In genomic region chr13:45387231-45387630, GRCm38 (mm10) we compare ENCODE assay signal across 21 mouse cellular contexts. TPM values are rescaled to one million over a fixed set of nuclear protein-coding genes. Genes with fewer than 3 reads are reported as not detected.
A peak's percentile ranks its signal among the peaks of the same experiment; 100 is the strongest.
DNase-seq lines count a peak whose midpoint lies in the region; ATAC-seq and TF ChIP-seq lines count a peak whose summit lies in the region.
"Had no signal": no experiment of that assay in that cellular context is flagged by ENCODE, and none has a peak within 500 bp of the region (broad histone marks: within the 10 kb centered on the region; RNA-seq: fewer than 3 reads in every experiment).

No protein-coding gene starts in this region.

- H3K9me3 ChIP-seq in hindbrain, postnatal 0 days (ENCODE audit: low read length): no peaks in the 10 kb centered on the region
- no peaks in the 10 kb centered on the region for H3K9me3 ChIP-seq in hindbrain, embryonic 10.5 days
- no peaks in the 10 kb centered on the region for H3K9me3 ChIP-seq in lung, postnatal 0 days (ENCODE audit: low read length)
- H3K9me3 ChIP-seq: hindbrain, embryonic 15.5 days; limb, embryonic 13.5 days; midbrain, embryonic 15.5 days had no signal

- H3K9ac ChIP-seq in hindbrain, postnatal 0 days (replicated peaks; ENCODE audit: low read length): no peak overlapping the region
- H3K9ac ChIP-seq in lung, postnatal 0 days (replicated peaks; ENCODE audit: low read depth): no peak overlapping the region
- H3K9ac ChIP-seq: heart, embryonic 12.5 days; hindbrain, embryonic 15.5 days; limb, embryonic 13.5 days; midbrain, embryonic 15.5 days had no signal

- no peaks in the 10 kb centered on the region for H3K27me3 ChIP-seq in hindbrain, postnatal 0 days (ENCODE audit: insufficient read depth, low read length)
- H3K27me3 ChIP-seq in hindbrain, embryonic 10.5 days (ENCODE audit: insufficient read depth, poor library complexity, severe bottlenecking): peaks cover 27% of the 10 kb centered on the region
- H3K27me3 ChIP-seq in lung, postnatal 0 days (replicated peaks; ENCODE audit: insufficient read depth, low read length): no peaks in the 10 kb centered on the region
- H3K27me3 ChIP-seq in splenic B cell, adult 2 months (ENCODE audit: control insufficient read depth, insufficient read depth, low read length, poor library complexity, severe bottlenecking): no peaks in the 10 kb centered on the region
- H3K27me3 ChIP-seq: heart, embryonic 12.5 days; hindbrain, embryonic 15.5 days; limb, embryonic 13.5 days had no signal

- no peaks in the 10 kb centered on the region for H3K36me3 ChIP-seq in hindbrain, postnatal 0 days (ENCODE audit: insufficient read depth, low read length)
- no peaks in the 10 kb centered on the region for H3K36me3 ChIP-seq in hindbrain, embryonic 10.5 days
- no peaks in the 10 kb centered on the region for H3K36me3 ChIP-seq in lung, postnatal 0 days (ENCODE audit: insufficient read depth, low read length)
- no peaks in the 10 kb centered on the region; the same call in 1 of the 2 replicates for H3K36me3 ChIP-seq in splenic B cell, adult 2 months (ENCODE audit: control insufficient read depth, insufficient read depth, low read length, poor library complexity, severe bottlenecking)
- H3K36me3 ChIP-seq: heart, embryonic 12.5 days; hindbrain, embryonic 15.5 days; limb, embryonic 13.5 days; midbrain, embryonic 15.5 days had no signal

- no peak for ATAC-seq in hindbrain, postnatal 0 days
- ATAC-seq in lung, postnatal 0 days: no peak
- no peak for ATAC-seq in erythroblast, adult 5-6 weeks (replicated peaks; ENCODE audit: low FRiP score, poor library complexity, severe bottlenecking)
- no peak for ATAC-seq in inflammation-experienced regulatory T-cells, adult 6 months
- ATAC-seq: midbrain, embryonic 15.5 days had no signal

- no peak overlapping the region for H3K4me3 ChIP-seq in hindbrain, postnatal 0 days (ENCODE audit: low read length)
- no peak overlapping the region for H3K4me3 ChIP-seq in hindbrain, embryonic 10.5 days
- H3K4me3 ChIP-seq in lung, postnatal 0 days (ENCODE audit: low read depth, low read length): no peak overlapping the region
- H3K4me3 ChIP-seq in lung, adult 2 months (replicated peaks; ENCODE audit: extremely low read depth, low read depth, low read length): no peak overlapping the region
- H3K4me3 ChIP-seq: heart, embryonic 12.5 days; hindbrain, embryonic 15.5 days; limb, embryonic 13.5 days; midbrain, embryonic 15.5 days had no signal

- TF ChIP-seq CTCF in hindbrain, postnatal 0 days (IDR thresholded peaks at IDR 0.05; ENCODE audit: low read depth): peak; percentile 51
- peak; percentile 51 for TF ChIP-seq CTCF in lung, postnatal 0 days (IDR thresholded peaks at IDR 0.05)
- no peak for TF ChIP-seq CTCF in lung, adult 2 months (IDR thresholded peaks at IDR 0.05; ENCODE audit: insufficient read depth, low read length)

- 96% methylated on average over 4 of the region's 4 CpGs for WGBS in hindbrain, postnatal 0 days
- WGBS in hindbrain, embryonic 10.5 days: 97% methylated on average over 4 of the region's 4 CpGs
- 96% methylated on average over 4 of the region's 4 CpGs for WGBS in lung, postnatal 0 days
- 98% methylated on average over 4 of the region's 4 CpGs for WGBS in lung, adult 2 months

- no peak for TF ChIP-seq EP300 in lung, postnatal 0 days (IDR thresholded peaks at IDR 0.05)

- H3K27ac ChIP-seq in hindbrain, postnatal 0 days: no peak overlapping the region
- no peak overlapping the region for H3K27ac ChIP-seq in hindbrain, embryonic 10.5 days
- no peak overlapping the region for H3K27ac ChIP-seq in lung, postnatal 0 days (ENCODE audit: low read length)
- H3K27ac ChIP-seq: hindbrain, embryonic 15.5 days; limb, embryonic 13.5 days; midbrain, embryonic 15.5 days had no signal

- H3K4me1 ChIP-seq in hindbrain, postnatal 0 days (ENCODE audit: insufficient read depth, low read length): peaks cover 8% of the 10 kb centered on the region; the same call in 1 of the 2 replicates
- H3K4me1 ChIP-seq in hindbrain, embryonic 10.5 days (replicated peaks): peaks cover 30% of the 10 kb centered on the region
- H3K4me1 ChIP-seq in lung, postnatal 0 days (ENCODE audit: insufficient read depth, low read depth, low read length): peaks cover 4% of the 10 kb centered on the region; the same call in 1 of the 2 replicates
- H3K4me1 ChIP-seq in lung, adult 2 months (ENCODE audit: control insufficient read depth, insufficient read depth, low read length): 0 out of 2 replicates have a peak, but pooled peaks cover 4% of the 10 kb centered on the region

- DNase-seq in hindbrain, postnatal 0 days (ENCODE audit: low spot score): no peak
- DNase-seq in hindbrain, embryonic 10.5 days (ENCODE audit: low spot score): no peak
- no peak for DNase-seq in lung, postnatal 0 days (ENCODE audit: low spot score)
- DNase-seq in lung, adult 2 months: no peak
- DNase-seq in ZHBTc4 (ENCODE audit: low read depth, low spot score): peak; percentile 34
- peak; percentile 41 for DNase-seq in splenic B cell, adult 2 months (ENCODE audit: low read depth, low spot score)
- DNase-seq: adrenal gland, postnatal 10 days; cerebellum, adult 18-20 months; cerebellum, postnatal 36 days; gastrocnemius, postnatal 25 days; kidney, postnatal 14 days; layer of hippocampus, adult 9-11 months; lung, adult 18-20 months; right cerebral cortex, postnatal 25 days; thymus, postnatal 14 days had no signal

- no peak for TF ChIP-seq POLR2A in lung, adult 2 months (IDR thresholded peaks at IDR 0.05; ENCODE audit: borderline replicate concordance, extremely low read depth, low read depth, low read length)

- no peak overlapping the region for H3K4me2 ChIP-seq in hindbrain, postnatal 0 days (ENCODE audit: low read depth, low read length)
- H3K4me2 ChIP-seq in lung, postnatal 0 days (replicated peaks; ENCODE audit: low read depth, low read length): no peak overlapping the region
- H3K4me2 ChIP-seq: heart, embryonic 12.5 days; hindbrain, embryonic 15.5 days; limb, embryonic 13.5 days; midbrain, embryonic 15.5 days had no signal

RNA-seq across cellular contexts. Expression of gene Mylip, which starts 2.3 kb away (rescaled TPM):
- total RNA-seq in hindbrain, postnatal 0 days (2014; rRNA removed): 13.0 and 15.1 TPM in 2 replicates
- polyA plus RNA-seq in hindbrain, postnatal 0 days (2015; fragmentation: Nextera tagmentation; extraction: Ambion mirVana): 4.4 and 4.6 TPM in 2 replicates
- 8.0 and 8.1 TPM in 2 replicates for polyA plus RNA-seq in hindbrain, embryonic 10.5 days (2016; fragmentation: Nextera tagmentation; extraction: Ambion mirVana)
- polyA plus RNA-seq in lung, postnatal 0 days (2015; fragmentation: Nextera tagmentation; extraction: Ambion mirVana): 6.8 and 9.3 TPM in 2 replicates
- polyA plus RNA-seq in lung, adult 2 months (2012; rRNA removed): 19.1 and 27.1 TPM in 2 replicates
- 54.2 and 75.7 TPM in 2 replicates for total RNA-seq in erythroblast, adult 5-6 weeks (2015; ENCODE audit: low replicate concordance)
- total RNA-seq in erythroblast, adult 5-6 weeks (2017; ENCODE audit: low replicate concordance): 74.8 and 85.5 TPM in 2 replicates
- polyA plus RNA-seq in inflammation-experienced regulatory T-cells, adult 6 months (2017; shearing (Covaris generic)): 10 to 100 TPM in 2 of 3 experiments, 1 to 10 TPM in 1; 9.4 to 14.9 (median 13.6) TPM

Comparison
In these comparisons a context has a peak if more than half of its experiments do, and no peak if none do; other contexts are left out.
1. DNase-seq: peak in ZHBTc4 (single experiment) and splenic B cell, adult 2 months (single experiment); none in hindbrain, postnatal 0 days (single experiment), hindbrain, embryonic 10.5 days (single experiment), lung, postnatal 0 days (single experiment) and lung, adult 2 months (single experiment).